Mouse (Mus musculus): ENCODE data around the gene Rhox9. TPM values are rescaled to one million over a fixed set of nuclear protein-coding genes. Genes with fewer than 3 reads are reported as not detected.
"Not testable (repeated sequence)": the region's sequence is repeated elsewhere in the genome, so short reads cannot be mapped to it uniquely, and the experiment has no call there.

Rhox9 gene
- not detected for total RNA-seq (2021)
- long read RNA-seq, experiment 1, result 0 reads
- long read RNA-seq, experiment 2, result 0 reads

- intact Hi-C loops (cut with DNase I); DNase-seq (ENCODE audit: extremely low spot score in 1 of 2, low spot score in 2 of 2); H3K27ac ChIP-seq; H3K4me3 ChIP-seq: not testable (repeated sequence)
Observed at GRCm38 (mm10) chrX:37901670-37902069, at the start of gene Rhox9. Rhox9 (minus strand) TSS chrX:37901770.

- no peak for DNase-seq (ENCODE audit: extremely low spot score in 1 of 2, low spot score in 2 of 2)
- intact Hi-C loops (cut with DNase I), result no loop called here
- peak; percentile 23 for TF ChIP-seq CTCF (IDR thresholded peaks at IDR 0.05)
- Histone ChIP-seq H3K27ac (no peak overlapping the region), H3K4me3 (no peak overlapping the region)
Observed at GRCm38 (mm10) chrX:37916311-37916710, 14.7 kb upstream of the Rhox9 start.

GRCm38 (mm10) chrX:37908581-37908980 lies 7.0 kb upstream of the Rhox9 start:
- H3K4me3 ChIP-seq, result no peak overlapping the region
- intact Hi-C loops (cut with DNase I), result no loop called here
- TF ChIP-seq CTCF (IDR thresholded peaks at IDR 0.05), result peak; percentile 36
- DNase-seq (ENCODE audit: extremely low spot score in 1 of 2, low spot score in 2 of 2), result no peak
- no peak overlapping the region for H3K27ac ChIP-seq

GRCm38 (mm10) chrX:37903727-37904126 lies 2.2 kb upstream of the Rhox9 start:
- intact Hi-C loops (cut with DNase I), result no loop called here
- DNase-seq (ENCODE audit: extremely low spot score in 1 of 2, low spot score in 2 of 2), result no peak
- Histone ChIP-seq H3K4me3 (no peak overlapping the region), H3K27ac (no peak overlapping the region)
- TF ChIP-seq CTCF (IDR thresholded peaks at IDR 0.05), result peak; percentile 10; the same call in 1 of the 2 replicates

- H3K27ac ChIP-seq; H3K4me3 ChIP-seq; DNase-seq (ENCODE audit: extremely low spot score in 1 of 2, low spot score in 2 of 2); intact Hi-C loops (cut with DNase I): not testable (repeated sequence)
Observed at GRCm38 (mm10) chrX:37897132-37897531, 4.4 kb downstream of the Rhox9 start, which contains the start of gene Rhox7b. Rhox7b (minus strand) TSS chrX:37897232.

GRCm38 (mm10) chrX:37878844-37879243 lies 22.7 kb downstream of the Rhox9 start, which contains the start of gene Rhox8:
Rhox8 (minus strand) TSS chrX:37878944.
- H3K4me3 ChIP-seq, result no peak within 1 kb of the TSS
- H3K27ac ChIP-seq, result no peak within 1 kb of the TSS
- no peak for DNase-seq (ENCODE audit: extremely low spot score in 1 of 2, low spot score in 2 of 2)
- intact Hi-C loops (cut with DNase I), result no loop called here
- TF ChIP-seq CTCF (IDR thresholded peaks at IDR 0.05), result no peak

- Histone ChIP-seq H3K27ac (no peak overlapping the region), H3K4me3 (no peak overlapping the region)
- intact Hi-C loops (cut with DNase I), result no loop called here
- TF ChIP-seq CTCF (IDR thresholded peaks at IDR 0.05), result no peak
- no peak for DNase-seq (ENCODE audit: extremely low spot score in 1 of 2, low spot score in 2 of 2)
Observed at GRCm38 (mm10) chrX:37871641-37872040, 29.9 kb downstream of the Rhox9 start.

Other genes starting within 250 kb of the Rhox9 start
- gene Rhox3h, start 233.0 kb downstream of the Rhox9 start, total RNA-seq (2021), result not detected
- gene Rhox2h, start 228.5 kb downstream of the Rhox9 start, total RNA-seq (2021), result not detected
- not detected for gene Rhox5, start 96.9 kb downstream of the Rhox9 start, total RNA-seq (2021)
- gene Rhox6, start 74.9 kb downstream of the Rhox9 start, total RNA-seq (2021), result not detected
- not detected for gene Rhox7a, start 70.1 kb downstream of the Rhox9 start, total RNA-seq (2021)
- gene Rhox8, start 22.8 kb downstream of the Rhox9 start, total RNA-seq (2021), result not detected
- gene Rhox7b, start 4.5 kb downstream of the Rhox9 start, total RNA-seq (2021), result not detected
- gene Btg1-ps1, start 117.0 kb upstream of the Rhox9 start, total RNA-seq (2021), result not detected
- not detected for gene Btg1-ps2, start 141.3 kb upstream of the Rhox9 start, total RNA-seq (2021)
- gene Rhox10, start 164.7 kb upstream of the Rhox9 start, total RNA-seq (2021), result not detected
- not detected for gene Rhox11, start 183.4 kb upstream of the Rhox9 start, total RNA-seq (2021)
- not detected for gene Rhox12, start 209.1 kb upstream of the Rhox9 start, total RNA-seq (2021)
- not detected for gene Rhox13, start 219.4 kb upstream of the Rhox9 start, total RNA-seq (2021)

All from left cerebral cortex, adult 2 months (tissue).